Mouse (Mus musculus) ovary, postnatal 10 days (tissue): ENCODE data around the gene Zswim4.

Experiments
- DNase-seq: peaks from one replicate; pipeline ENCODE4 v3.0.0; 2022; ENCODE audit warnings: low spot score

Zswim4 gene

DNA sequence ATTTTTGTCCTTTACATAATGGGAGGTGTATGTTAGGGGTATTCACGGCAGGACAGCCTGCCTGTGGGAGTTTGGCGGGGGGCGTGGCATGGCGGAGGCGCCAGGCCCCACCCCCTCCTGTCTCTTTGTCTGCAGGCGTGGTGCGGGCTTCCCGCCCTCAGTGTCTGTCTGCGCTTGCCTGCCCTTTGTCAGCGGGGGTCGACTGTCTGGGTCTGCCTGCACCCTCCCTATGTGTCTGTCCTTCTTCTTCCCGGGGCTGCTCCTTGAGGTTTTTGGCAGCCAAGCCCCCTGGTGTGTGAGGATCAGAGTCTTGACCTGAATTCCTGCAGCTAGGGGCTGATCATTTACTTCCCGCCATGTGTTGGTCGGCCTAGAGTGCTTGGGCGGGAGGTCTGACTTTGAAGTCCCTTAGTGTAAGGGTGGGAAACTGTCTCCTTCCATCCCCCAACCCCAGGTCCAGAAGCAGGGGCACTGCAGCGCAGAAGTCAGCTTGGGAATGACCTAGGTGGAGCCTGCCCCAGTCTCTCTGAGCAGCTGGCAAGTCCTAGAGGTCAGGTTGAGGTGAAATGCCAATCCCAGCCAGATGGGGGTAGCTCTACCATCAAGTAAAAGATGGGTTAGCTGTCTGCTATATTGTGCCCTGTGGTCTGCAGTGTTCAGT lies 56.2 kb downstream of the Zswim4 start:
- peak; percentile 24 for DNase-seq

DNA sequence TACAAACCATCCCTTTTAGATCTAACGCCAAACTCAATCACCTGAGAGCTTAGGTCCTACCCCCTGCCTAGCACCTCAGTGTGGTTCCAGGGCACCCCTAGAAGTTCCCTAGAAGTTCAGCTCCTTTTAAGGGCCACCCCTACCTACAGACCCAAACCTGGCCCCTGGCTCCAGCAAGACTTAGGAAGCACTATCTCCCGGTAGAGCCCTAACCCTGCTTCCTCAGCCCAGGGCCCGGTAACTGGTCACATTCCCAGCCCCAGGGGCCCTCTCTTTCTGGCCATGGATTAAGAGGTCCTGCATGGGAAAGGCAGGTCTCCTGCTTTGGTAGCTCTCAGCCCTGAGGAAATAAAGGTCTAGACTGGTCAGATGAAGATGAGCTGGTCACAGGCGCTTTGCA lies 56.9 kb downstream of the Zswim4 start:
- DNase-seq, result no peak

DNA sequence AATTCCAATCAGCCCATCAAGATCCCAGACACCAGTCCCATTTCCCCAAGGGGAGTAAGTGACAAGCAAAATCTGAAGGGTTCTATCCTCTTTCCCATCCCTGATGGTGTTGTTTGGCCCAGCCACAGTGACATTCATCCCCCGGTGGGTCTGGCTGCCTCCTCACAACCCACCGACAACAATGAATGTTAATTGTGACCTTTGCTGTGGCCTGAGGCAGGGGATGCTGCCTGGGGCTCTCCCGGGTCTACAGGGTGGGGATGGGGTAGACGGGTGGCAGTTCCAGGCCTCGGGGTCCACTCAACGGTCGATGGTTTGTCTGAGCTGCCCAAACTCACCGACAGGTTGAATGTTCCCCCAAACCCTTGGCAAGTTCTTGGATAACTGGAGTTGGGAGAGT lies 58.3 kb downstream of the Zswim4 start:
- DNase-seq, result no peak

DNA sequence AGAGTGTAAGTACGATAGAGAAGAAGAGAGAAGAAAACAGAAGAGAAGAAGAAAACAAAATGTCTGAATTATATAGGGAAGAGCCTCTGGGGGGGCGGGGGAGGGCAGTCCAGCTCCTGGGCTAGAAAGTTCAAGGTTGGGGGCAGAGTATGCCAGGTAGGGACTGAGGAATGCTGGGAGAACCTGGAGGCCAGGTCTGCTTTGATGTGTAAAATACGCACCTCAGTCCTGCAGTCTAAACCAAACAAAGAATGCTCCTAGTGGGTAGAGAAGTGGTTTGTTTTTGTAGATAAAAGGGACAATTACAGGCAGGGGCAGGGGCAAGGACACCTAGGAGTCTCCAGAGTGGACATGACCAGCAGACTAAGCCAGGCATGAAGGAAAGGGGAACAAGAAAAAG lies 59.5 kb downstream of the Zswim4 start:
- DNase-seq, result no peak

DNA sequence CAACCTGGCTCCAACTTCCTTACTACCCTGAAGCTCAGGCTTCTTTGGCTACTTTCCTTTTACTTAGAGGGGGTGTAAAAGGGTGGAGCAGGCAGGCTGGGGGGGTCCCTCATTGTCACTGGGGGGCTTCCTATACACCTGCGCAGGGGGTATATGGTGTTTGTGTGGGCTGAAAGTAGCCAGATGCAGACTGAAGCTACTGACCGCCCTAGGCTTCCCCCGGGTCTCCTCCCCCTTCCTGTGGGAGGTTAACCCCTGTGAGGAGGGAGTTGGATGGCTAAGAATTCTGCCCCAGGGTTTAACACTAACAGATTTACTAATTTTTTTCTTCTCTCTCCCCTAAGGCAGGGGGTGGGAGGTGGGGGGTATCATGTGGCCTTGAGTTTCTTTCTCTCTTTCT lies 60.3 kb downstream of the Zswim4 start:
- DNase-seq, result no peak

DNA sequence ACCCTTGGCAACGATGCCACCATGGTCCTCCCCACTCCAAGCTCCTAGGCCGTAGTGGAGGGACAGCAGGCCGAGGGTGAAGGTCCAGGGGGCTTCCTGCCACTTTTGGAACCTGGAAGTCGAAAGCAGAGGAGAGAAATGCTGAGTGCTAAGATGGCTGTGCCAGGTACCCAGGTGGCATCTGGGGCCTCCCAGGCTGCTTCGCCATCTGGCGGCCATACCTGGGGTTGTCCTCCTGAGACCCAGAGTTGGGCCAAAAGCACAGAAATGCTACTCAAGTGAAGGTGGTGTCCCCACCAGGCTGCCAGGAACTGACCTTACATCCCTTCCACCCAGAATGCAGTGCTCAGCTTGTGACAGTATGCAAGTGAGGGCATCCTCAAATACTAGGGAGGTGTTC lies 63.0 kb downstream of the Zswim4 start:
- no peak for DNase-seq

DNA sequence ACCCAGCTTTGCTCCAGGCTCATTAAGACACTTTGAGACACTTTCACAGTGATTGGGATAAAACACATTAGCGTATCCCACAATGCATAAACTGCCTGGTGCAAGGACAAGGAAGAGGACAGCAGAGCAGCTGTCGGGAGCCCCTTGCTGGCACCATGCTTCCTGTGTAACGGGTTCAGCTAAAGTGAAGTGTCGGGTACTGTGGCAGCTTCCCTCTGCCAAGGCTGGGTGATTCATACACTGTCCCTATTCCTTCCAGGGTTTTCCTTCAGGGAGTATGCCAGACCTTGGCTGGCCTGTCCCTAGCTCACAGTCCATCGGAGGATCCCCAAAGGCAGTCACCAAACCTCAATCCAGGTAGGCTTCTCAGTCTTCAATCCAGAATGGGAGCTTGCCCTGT lies 66.8 kb downstream of the Zswim4 start:
- DNase-seq, result no peak

DNA sequence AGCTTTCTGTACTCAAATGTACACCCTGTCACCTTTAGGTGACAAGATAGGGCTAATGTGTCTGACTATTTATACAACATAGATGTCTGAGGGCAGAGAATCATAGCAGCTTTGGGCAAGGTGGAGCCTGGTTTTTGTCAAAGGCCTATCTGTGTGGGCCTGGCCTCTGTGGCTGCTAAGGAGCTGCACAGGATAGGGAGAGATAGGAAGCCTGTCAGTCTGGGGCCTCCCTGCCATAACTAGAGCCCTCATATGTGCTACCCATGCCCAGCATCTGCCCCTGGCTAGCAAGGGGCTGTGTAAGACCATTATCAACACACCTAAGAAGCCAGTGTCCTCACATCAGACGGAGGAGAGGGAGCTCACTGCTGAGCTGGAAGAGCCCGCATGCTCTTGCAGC lies 69.2 kb downstream of the Zswim4 start:
- no peak for DNase-seq
